In genomic region chr11:43952151-43952550, GRCm38 (mm10) we compare ENCODE assay signal across 27 mouse cellular contexts. TPM values are rescaled to one million over a fixed set of nuclear protein-coding genes. Genes with fewer than 3 reads are reported as not detected.
"Had no signal": no experiment of that assay in that cellular context is flagged by ENCODE, and none has a peak within 500 bp of the region (broad histone marks: within the 10 kb centered on the region; RNA-seq: fewer than 3 reads in every experiment).

No protein-coding gene starts in this region.

- DNase-seq: gastrocnemius, adult 2 months; gastrocnemius, postnatal 14 days; gastrocnemius, postnatal 36 days; heart, adult 18-20 months; heart, postnatal 14 days; heart, postnatal 36 days; kidney, adult 11 months; kidney, adult 2 months; kidney, adult 9 months; kidney, postnatal 14 days; kidney, postnatal 36 days; layer of hippocampus, adult 9-11 months; layer of hippocampus, postnatal 36 days; liver; liver, embryonic 13.5 days; liver, postnatal 0 days had no signal

- H3K9ac ChIP-seq: heart, embryonic 13.5 days; heart, embryonic 15.5 days; hindbrain, embryonic 13.5 days; hindbrain, embryonic 15.5 days; kidney, embryonic 15.5 days; limb, embryonic 12.5 days; liver, embryonic 13.5 days; liver, embryonic 15.5 days; liver, postnatal 0 days had no signal

- H3K4me1 ChIP-seq: heart, embryonic 13.5 days; heart, embryonic 15.5 days; hindbrain, embryonic 13.5 days; hindbrain, embryonic 15.5 days; limb, embryonic 10.5 days; limb, embryonic 12.5 days; liver, embryonic 13.5 days; liver, embryonic 15.5 days had no signal

- H3K9me3 ChIP-seq: heart, embryonic 13.5 days; heart, embryonic 15.5 days; hindbrain, embryonic 13.5 days; hindbrain, embryonic 15.5 days; kidney, embryonic 15.5 days; limb, embryonic 10.5 days; liver, embryonic 13.5 days; liver, embryonic 15.5 days had no signal

- H3K36me3 ChIP-seq: heart, embryonic 13.5 days; heart, embryonic 15.5 days; hindbrain, embryonic 13.5 days; hindbrain, embryonic 15.5 days; kidney, embryonic 15.5 days; limb, embryonic 10.5 days; limb, embryonic 12.5 days; liver, embryonic 13.5 days; liver, embryonic 15.5 days had no signal

- H3K4me3 ChIP-seq: gastrocnemius, adult 2 months; heart, embryonic 13.5 days; heart, embryonic 15.5 days; hindbrain, embryonic 13.5 days; hindbrain, embryonic 15.5 days; kidney, embryonic 15.5 days; limb, embryonic 10.5 days; limb, embryonic 12.5 days; liver, embryonic 13.5 days; liver, embryonic 15.5 days had no signal

- H3K27me3 ChIP-seq: heart, embryonic 13.5 days; heart, embryonic 15.5 days; hindbrain, embryonic 13.5 days; hindbrain, embryonic 15.5 days; kidney, embryonic 15.5 days; limb, embryonic 12.5 days; liver, embryonic 13.5 days; liver, embryonic 15.5 days had no signal

- H3K27ac ChIP-seq: gastrocnemius, adult 2 months; heart, embryonic 13.5 days; heart, embryonic 15.5 days; hindbrain, embryonic 13.5 days; hindbrain, embryonic 15.5 days; hindbrain, postnatal 0 days; kidney, embryonic 15.5 days; kidney, postnatal 0 days; limb, embryonic 10.5 days; limb, embryonic 12.5 days; liver, embryonic 13.5 days; liver, embryonic 15.5 days had no signal

RNA-seq across cellular contexts. Expression of gene Adra1b, which starts 51.1 kb away (rescaled TPM):
- total RNA-seq: hematopoietic stem cell, adult 5-6 weeks had no signal
